Mouse (Mus musculus) kidney, adult 2 months (tissue): ENCODE results near the gene Fat1.

ENCODE experiments used
- CTCF ChIP-seq: fragments of 200-500 bp; conservative IDR thresholded peaks from 2 replicates; pipeline ENCODE4 v1.5.1; 2011; ENCODE audit warnings: low read depth, mild to moderate bottlenecking, control low read depth, low read length, moderate library complexity, mixed read lengths; ENCODE audit not compliant: insufficient read depth, insufficient read length
- POLR2A ChIP-seq: fragments of 200-500 bp; IDR thresholded peaks from one replicate; pipeline ENCODE4 v1.6.1; 2011; ENCODE audit warnings: low read depth, low read length, control low read depth

DNA sequence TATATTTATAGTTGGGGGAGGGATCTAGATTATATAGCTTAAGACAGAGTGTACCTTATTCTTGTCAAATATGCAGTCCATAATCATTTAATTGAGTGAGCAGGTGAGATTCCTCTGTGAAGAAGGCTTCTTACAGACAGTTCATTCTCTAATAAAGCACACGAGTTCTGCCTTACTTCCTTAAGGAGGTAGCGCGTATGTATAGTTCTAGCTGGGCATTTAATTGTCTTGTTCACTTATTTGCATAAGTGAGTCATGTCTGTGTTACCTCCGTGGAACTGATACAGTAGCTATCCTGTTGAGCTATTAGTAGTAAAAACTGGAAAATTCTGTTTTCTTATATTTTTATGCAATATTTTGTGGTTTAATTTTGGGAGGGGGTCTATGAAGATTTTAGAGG is 40.4 kb downstream of the Fat1 start:
- no peak for TF ChIP-seq CTCF
- TF ChIP-seq POLR2A = no peak
